Mouse (Mus musculus): ENCODE results near the gene Cnot2. TPM values are rescaled to one million over a fixed set of nuclear protein-coding genes. Genes with fewer than 3 reads are reported as not detected.

Cnot2 gene
- total RNA-seq, 2 experiments from 2014 or later: 76.3 to 84.9 TPM

DNA sequence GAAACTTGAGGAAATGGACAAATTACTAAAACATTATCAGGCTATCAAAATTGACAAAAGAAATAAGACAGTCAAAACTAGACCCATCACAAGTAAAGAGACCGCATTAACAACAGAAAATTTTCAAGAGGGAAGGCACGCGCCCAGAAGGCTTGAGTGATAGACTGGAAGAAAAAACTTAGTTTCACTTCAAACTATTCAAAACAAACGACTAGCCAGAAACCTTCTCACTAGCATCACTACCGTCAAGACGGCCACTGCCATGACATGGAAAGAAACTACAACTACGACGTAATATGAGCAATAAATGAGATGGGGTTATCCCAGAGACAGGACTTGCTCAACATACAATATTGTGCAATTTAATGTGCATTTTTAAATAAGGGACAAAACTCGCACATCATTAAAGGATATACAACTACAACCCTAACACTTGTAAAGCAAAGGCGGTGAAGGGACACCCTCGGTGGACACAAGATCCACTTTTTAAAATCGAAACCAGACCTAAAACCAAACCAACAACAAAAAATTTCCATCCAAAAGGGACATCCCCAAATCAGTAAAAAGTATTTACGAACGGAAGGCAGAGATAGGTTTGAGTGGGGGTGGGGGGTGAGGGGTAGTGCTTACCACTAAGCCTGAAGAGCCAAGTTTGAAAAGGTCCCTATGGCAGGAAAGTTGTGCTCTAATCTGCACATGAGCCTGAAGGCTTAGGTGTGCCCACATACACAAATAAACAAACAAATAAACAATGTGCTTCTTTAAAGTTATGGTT is 16.3 kb downstream of the Cnot2 start:
- DNase-seq (ENCODE audit: low spot score in 2 of 2): no peak

GRCm38 (mm10) chr10:116562731-116563480 is 18.4 kb downstream of the Cnot2 start:
- no peak for DNase-seq (ENCODE audit: low spot score in 2 of 2)

- DNase-seq (ENCODE audit: low spot score in 2 of 2): no peak
Measured at GRCm38 (mm10) chr10:116562210-116562609, 19.1 kb downstream of the Cnot2 start.

DNA sequence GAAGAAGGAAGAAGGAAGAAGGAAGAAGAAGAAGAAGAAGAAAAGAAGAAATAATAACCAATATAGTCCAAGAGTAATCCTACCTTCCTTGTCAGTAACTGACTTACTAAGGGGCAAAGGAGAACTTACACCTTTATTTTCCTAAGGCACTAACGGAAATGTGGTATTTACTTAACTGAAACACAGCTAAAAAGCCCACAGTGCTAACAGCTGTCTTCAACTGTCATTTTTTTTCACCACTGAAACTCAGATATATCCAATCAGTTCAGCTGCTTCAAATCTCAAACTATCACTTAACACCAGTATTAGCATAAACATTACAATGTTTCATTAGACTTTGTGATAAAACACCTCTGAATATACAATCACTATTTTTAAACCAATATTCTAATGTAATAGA is 22.1 kb downstream of the Cnot2 start:
- DNase-seq (ENCODE audit: low spot score in 2 of 2): no peak

- no peak for DNase-seq (ENCODE audit: low spot score in 2 of 2)
Measured at GRCm38 (mm10) chr10:116557166-116557565, 24.1 kb downstream of the Cnot2 start.

DNA sequence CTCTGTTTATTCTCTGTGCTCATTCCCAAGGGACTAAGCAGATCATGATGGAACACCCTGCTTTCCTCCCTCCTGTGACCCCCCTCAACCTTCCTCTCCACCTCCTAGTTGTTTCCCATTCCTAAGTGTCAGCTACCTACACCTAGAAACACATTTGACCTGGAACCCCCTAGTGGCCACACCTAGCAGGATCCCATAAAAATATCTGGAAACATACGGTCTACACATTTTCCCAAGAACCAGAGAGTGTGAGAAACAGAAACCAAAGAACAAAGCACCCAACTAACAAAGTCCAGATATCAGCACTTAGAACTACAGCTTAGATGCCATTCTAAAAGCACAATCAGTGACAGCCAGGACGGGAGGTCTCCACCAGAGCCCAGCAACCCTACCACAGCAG is 26.9 kb downstream of the Cnot2 start:
- DNase-seq (ENCODE audit: low spot score in 2 of 2): no peak

- DNase-seq (ENCODE audit: low spot score in 2 of 2): no peak
Measured at GRCm38 (mm10) chr10:116547958-116548357, 33.4 kb downstream of the Cnot2 start.

DNA sequence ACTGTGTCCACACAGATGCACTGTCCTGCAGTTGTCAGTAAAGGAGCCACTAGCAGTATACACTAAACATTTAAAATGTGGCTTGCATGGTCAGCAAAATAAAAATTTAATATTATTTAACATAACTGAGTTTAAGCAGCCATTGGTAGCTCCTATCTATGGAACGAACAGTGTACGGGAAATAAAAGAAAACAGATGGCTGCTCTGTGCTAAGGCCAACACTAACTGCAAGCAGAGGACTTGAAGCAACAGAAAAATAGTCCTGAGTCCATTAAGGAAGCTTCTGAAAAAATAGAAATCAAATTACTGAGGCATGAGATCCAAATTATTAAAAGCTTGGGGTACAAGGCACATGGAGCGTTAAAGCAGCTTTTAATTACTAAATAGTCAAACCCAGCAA is 35.1 kb downstream of the Cnot2 start:
- no peak for DNase-seq (ENCODE audit: low spot score in 2 of 2)

GRCm38 (mm10) chr10:116543061-116543460 is 38.2 kb downstream of the Cnot2 start:
- no peak for DNase-seq (ENCODE audit: low spot score in 2 of 2)

DNA sequence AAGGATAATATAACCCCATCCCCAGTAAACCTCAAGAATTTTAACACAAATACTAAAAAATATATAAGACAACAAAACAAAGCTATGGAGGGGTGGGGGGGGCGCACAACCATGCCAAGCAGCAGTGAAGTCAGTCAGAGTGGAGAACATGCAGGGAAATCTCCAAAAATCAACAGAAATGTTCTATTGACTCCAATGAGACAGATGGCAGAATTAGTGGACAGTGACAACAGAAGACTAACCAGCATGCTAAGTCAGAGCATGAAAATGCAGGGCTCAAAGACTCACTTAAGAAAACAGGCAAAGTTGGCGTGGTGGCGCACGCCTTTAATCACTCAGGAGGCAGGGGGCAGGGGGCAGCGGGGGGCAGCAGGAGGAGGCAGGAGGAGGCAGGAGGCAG is 40.6 kb downstream of the Cnot2 start:
- no peak for DNase-seq (ENCODE audit: low spot score in 2 of 2)

- no peak for DNase-seq (ENCODE audit: low spot score in 2 of 2)
Measured at GRCm38 (mm10) chr10:116537495-116537894, 43.8 kb downstream of the Cnot2 start.

GRCm38 (mm10) chr10:116534278-116534677 is 47.0 kb downstream of the Cnot2 start:
- DNase-seq (ENCODE audit: low spot score in 2 of 2): no peak

- DNase-seq (ENCODE audit: low spot score in 2 of 2): no peak
Measured at GRCm38 (mm10) chr10:116532561-116532960, 48.8 kb downstream of the Cnot2 start.

- no peak for DNase-seq (ENCODE audit: low spot score in 2 of 2)
Measured at GRCm38 (mm10) chr10:116531063-116531462, 50.2 kb downstream of the Cnot2 start.

DNA sequence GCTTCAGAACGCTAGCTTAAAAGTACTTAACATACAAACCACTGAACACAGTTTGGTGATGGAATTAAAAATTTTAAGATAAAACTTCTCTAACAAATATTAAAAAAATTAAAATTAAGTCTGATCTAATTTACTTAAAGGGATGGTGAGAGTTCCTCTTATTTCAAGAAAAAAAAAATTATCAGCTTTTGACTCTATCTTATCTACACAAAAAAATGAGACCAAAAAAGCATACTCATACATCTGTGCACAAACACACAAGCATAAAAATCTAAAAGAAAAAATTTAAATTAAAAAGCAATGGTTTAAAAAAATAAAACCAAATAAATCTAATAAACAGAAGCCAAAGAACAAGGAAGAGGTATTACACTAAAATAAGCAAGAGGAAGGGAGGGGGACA is 61.7 kb downstream of the Cnot2 start:
- no peak for DNase-seq (ENCODE audit: low spot score in 2 of 2)

GRCm38 (mm10) chr10:116515590-116515989 is 65.7 kb downstream of the Cnot2 start:
- no peak for DNase-seq (ENCODE audit: low spot score in 2 of 2)

DNA sequence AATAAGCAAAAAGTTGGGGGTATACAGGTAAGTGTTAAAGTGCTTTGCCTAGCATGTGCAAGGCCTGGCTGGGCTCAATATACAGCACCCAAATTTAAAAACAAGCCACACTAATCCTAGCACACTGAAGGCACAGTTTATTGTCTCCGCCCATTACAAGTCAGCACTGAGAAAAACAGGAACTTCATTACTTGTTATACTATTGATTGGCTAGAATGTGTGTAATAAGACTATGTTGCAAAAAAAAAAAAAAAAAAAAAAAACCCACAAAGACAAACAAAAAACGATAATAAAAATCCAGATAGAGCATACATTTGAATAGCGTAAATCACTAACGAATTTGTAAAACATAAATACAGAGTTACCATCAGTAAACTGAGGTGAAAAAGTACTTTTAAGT is 66.2 kb downstream of the Cnot2 start:
- DNase-seq (ENCODE audit: low spot score in 2 of 2): no peak

DNA sequence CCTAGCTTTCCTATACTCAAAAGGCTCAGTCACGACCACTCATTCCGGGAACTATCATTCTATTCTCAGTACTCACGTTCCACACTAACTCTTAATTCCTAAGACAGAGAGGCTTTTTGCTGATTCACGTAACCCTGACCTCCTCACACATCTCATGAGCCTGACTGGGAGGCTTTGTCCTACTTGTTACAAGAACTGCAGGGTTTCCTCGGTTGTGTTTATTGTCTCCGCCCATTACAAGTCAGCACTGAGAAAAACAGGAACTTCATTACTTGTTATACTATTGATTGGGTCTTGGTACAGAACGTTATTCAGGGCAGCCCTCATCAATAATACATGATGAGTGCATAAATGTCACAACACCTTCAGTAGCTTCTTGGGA is 68.1 kb downstream of the Cnot2 start:
- DNase-seq (ENCODE audit: low spot score in 2 of 2): no peak

- no peak for DNase-seq (ENCODE audit: low spot score in 2 of 2)
Measured at GRCm38 (mm10) chr10:116512521-116513253, 68.6 kb downstream of the Cnot2 start.

DNA sequence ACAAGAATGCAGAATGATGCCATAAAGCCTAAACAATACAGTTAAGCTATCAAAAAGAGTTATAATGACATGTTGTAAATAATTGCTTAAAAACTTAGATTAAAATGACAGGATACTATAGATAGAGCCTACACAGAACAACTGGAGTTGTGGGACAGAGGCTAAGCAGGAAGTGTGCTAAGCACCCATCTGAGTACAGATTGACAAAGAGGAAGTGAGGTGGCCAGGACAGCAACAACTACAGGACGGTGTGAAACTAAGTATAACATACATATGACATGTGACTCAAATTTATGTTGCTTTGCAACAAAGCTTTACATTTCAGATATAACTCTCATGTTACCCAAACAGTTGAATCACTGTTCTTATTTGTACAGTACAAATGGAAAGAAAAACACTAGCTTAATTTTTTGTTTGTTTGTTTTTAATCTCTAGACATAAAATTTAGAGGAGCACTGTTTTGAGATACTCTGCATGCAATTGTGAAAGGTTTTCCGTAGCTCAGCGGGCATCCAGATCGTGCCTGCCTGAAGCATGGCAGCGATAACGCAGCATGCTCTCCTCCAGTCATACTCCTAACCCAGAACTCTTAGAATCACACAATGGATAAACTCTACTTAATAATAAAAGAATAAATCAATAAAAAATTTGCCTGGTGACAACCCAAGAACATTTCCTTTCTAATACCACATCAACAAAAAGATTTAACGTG is 75.9 kb downstream of the Cnot2 start:
- no peak for DNase-seq (ENCODE audit: low spot score in 2 of 2)

DNA sequence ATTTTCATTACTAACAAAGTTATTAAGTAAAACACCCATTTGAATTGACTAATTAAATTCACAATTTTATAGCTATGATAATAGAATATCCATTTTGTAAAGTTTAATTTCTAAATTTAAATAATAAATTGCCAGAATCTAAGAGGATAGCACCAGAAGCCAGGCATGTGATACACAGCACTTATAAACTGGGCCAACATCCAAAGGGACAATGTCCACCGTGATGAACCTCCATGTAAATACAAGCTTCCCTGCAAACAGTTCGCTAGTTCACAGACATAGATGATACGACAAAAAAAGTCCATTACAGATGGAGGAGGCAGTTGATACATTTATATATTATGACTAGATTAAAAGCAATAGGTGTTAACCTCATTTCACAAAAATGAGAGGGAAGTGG is 88.5 kb downstream of the Cnot2 start:
- no peak for DNase-seq (ENCODE audit: low spot score in 2 of 2)
